Mouse (Mus musculus) lung, postnatal 4 days (tissue): ENCODE data around the gene Trabd2b.

Experiments used
- DNase-seq, 2 experiments: peaks; one replicate each; pipeline ENCODE4 v3.0.0; 2021

Trabd2b gene

GRCm38 (mm10) chr4:114453101-114453500, 46.6 kb downstream of the Trabd2b start:
- DNase-seq, result no peak

GRCm38 (mm10) chr4:114454016-114454415, 47.5 kb downstream of the Trabd2b start:
- DNase-seq, result no peak

GRCm38 (mm10) chr4:114454495-114455186, 48.1 kb downstream of the Trabd2b start:
- peak; percentile 41 to 55 for DNase-seq

GRCm38 (mm10) chr4:114457111-114457510, 50.6 kb downstream of the Trabd2b start:
- no peak for DNase-seq

GRCm38 (mm10) chr4:114459591-114459990, 53.1 kb downstream of the Trabd2b start:
- DNase-seq, result no peak

GRCm38 (mm10) chr4:114460401-114460800, 53.9 kb downstream of the Trabd2b start:
- DNase-seq, result no peak

- no peak for DNase-seq
Measured at GRCm38 (mm10) chr4:114461093-114461492, 54.6 kb downstream of the Trabd2b start.

GRCm38 (mm10) chr4:114465641-114466040, 59.1 kb downstream of the Trabd2b start:
- DNase-seq, result no peak

GRCm38 (mm10) chr4:114467371-114468094, 61.0 kb downstream of the Trabd2b start:
- peak in 1 of 2 experiments; percentile 38 for DNase-seq

- DNase-seq, result no peak
Measured at GRCm38 (mm10) chr4:114468095-114468429, 61.5 kb downstream of the Trabd2b start.

- DNase-seq, result no peak
Measured at GRCm38 (mm10) chr4:114469881-114470280, 63.4 kb downstream of the Trabd2b start.

GRCm38 (mm10) chr4:114472143-114472542, 65.6 kb downstream of the Trabd2b start:
- DNase-seq, result peak; percentile 64 to 75

- no peak for DNase-seq
Measured at GRCm38 (mm10) chr4:114476316-114476715, 69.8 kb downstream of the Trabd2b start.

GRCm38 (mm10) chr4:114477082-114477771, 70.7 kb downstream of the Trabd2b start:
- DNase-seq, result peak in 1 of 2 experiments; percentile 34

- no peak for DNase-seq
Measured at GRCm38 (mm10) chr4:114481518-114481917, 75.0 kb downstream of the Trabd2b start.

- no peak for DNase-seq
Measured at GRCm38 (mm10) chr4:114484173-114484572, 77.6 kb downstream of the Trabd2b start.

- DNase-seq, result no peak
Measured at GRCm38 (mm10) chr4:114485996-114486395, 79.5 kb downstream of the Trabd2b start.

GRCm38 (mm10) chr4:114486885-114487531, 80.5 kb downstream of the Trabd2b start:
- no peak for DNase-seq

GRCm38 (mm10) chr4:114487701-114488100, 81.2 kb downstream of the Trabd2b start:
- DNase-seq, result no peak

- no peak for DNase-seq
Measured at GRCm38 (mm10) chr4:114492157-114492556, 85.6 kb downstream of the Trabd2b start.

GRCm38 (mm10) chr4:114494035-114494434, 87.5 kb downstream of the Trabd2b start:
- no peak for DNase-seq

- no peak for DNase-seq
Measured at GRCm38 (mm10) chr4:114495688-114496426, 89.3 kb downstream of the Trabd2b start.

GRCm38 (mm10) chr4:114499650-114500049, 93.1 kb downstream of the Trabd2b start:
- no peak for DNase-seq
